Mouse (Mus musculus) NIH3T3 (cell line): ENCODE results near the gene Mlx.

Source experiments
- DNase-seq: peaks from one replicate; pipeline ENCODE4 v3.0.0-alpha.2; 2012; ENCODE audit warnings: low read depth

Gene Mlx

GRCm38 (mm10) chr11:101086756-101087681 lies at the start of gene Mlx:
Gene Mlx, plus strand, starts transcription at chr11:101087277.
- DNase-seq = peak; percentile 95

GRCm38 (mm10) chr11:101037795-101038194 lies 49.3 kb upstream of the Mlx start:
- DNase-seq = no peak

GRCm38 (mm10) chr11:101045826-101046225 lies 41.3 kb upstream of the Mlx start:
- DNase-seq = no peak

DNA sequence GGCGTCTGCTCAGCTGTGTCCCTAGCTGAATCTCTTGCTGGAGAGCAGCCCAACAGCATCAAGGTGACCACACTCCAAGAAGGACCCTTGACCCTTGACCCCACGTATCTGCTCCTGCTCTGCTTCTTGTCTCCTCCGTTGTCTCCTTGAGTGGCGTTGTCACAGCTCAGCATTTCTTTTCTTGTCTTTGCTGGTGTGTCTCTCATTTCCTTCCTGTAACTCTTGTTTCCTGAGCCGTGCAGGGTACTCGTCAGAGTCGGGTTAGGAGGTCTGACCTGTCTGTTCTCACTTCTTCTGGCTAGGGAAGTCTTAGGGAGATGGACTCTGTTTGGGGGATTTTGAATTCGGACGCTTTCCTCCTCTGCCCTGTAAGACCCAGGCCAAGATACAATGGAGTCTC lies 40.6 kb upstream of the Mlx start:
- DNase-seq = no peak

DNA sequence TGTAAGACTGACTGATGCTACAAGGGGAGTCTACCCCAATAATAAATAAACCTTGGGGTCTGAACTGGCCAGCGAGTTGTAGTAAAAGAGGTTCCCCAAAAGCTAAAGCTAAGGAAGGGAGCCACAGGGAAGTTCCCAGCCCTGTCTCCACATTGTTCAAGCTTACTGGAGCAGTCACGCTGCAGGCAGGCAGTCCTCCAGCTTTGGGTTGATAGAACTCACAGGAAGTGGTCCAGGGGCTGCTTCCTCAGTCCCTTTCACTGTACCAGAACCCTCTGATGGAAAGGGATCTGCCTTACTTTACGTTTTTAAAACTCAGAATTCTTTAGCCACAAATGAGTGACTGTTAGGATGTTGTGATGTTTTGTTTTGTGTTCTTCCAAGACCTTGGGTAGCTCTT lies 39.6 kb upstream of the Mlx start:
- no peak for DNase-seq

DNA sequence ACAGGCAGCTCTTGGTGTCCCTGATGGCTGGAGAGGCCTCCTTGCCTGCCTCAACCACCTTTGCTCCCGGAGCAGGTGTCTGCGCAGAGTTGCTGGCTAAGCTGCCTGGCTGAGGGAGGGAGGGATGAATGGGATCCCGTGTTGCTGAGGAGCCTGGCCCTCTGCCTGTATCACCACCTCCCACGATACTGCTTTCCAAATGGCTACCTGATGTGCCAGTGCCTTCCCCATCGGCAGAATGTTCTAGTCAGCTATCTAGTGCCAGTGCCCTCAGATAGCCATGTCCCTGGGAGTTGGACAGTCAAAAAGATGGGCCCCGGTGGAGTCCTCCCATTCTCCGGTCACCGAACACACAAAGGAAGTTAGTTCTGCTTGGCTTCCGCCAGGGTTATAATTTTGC lies 36.7 kb upstream of the Mlx start:
- DNase-seq = no peak

DNA sequence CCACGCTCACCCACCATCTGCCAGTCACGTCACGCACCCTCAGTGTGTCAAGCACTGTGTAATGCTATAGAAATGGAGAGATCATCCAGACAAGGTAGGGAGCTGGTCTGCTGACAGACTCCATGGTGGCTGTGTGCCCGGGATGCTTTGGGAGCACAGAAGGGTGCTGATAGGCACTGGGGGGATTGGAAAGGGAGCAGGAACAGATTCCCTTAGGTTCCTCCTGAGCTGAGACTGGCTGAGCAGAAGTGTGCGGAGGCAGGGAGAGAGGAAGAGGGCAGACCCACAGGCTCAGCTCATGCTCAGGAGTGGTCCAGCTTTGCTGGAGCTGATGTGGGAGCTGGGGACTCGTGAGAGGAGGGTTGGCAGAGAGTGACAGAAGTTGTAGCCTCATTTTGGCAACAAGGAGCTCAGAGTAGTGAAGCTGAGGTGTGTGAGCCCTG lies 36.0 kb upstream of the Mlx start:
- DNase-seq = no peak

DNA sequence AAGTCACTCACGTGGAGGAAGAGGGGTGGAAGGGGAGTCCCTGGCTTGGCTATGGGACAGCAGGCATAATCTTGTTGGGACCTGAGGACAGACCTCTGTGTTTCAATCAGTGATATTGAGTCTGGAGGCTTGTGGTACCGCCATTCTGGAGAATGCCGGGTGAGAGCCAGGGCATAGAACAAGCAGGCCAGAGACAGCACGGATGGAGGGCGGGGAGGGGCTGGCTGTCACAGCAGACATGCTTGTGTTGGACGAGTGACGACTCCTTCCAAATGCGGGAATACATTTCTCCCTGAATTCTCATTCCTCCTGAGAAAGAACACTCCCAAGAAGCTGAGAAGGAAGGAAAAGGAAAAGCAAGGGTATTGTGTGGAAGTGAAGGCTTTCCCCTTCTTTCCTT lies 35.5 kb upstream of the Mlx start:
- no peak for DNase-seq

GRCm38 (mm10) chr11:101052751-101053473 lies 34.2 kb upstream of the Mlx start:
- no peak for DNase-seq

- DNase-seq = peak; percentile 39
These were observed 33.1 kb upstream of the Mlx start for GRCm38 (mm10) chr11:101053974-101054373.

- DNase-seq = no peak
These were observed 31.7 kb upstream of the Mlx start for GRCm38 (mm10) chr11:101055418-101055817.

GRCm38 (mm10) chr11:101056885-101057284 lies 30.2 kb upstream of the Mlx start:
- DNase-seq = peak; percentile 79

- DNase-seq = peak; percentile 93
These were observed 29.2 kb upstream of the Mlx start for GRCm38 (mm10) chr11:101057860-101058259.

GRCm38 (mm10) chr11:101058726-101059125 lies 28.4 kb upstream of the Mlx start:
- DNase-seq = no peak

DNA sequence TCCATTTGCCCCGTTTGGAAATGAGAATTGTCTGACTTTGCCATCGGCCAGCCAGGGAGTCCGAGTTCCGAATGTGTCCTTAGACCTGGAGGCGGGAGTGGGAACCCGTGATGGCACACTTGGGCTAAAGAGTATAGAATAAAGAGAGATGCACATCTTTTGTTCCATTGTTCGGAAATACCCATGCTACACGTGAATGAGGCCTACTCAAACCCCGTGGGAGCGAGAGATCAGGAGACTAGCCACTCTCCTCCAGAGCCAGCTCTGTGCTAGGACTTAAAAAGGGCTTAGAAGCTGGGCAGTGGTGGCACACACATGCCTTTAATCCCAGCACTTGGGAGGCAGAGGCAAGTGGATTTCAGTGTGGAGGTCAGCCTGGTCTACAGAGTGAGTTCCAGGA lies 27.6 kb upstream of the Mlx start:
- no peak for DNase-seq

- DNase-seq = peak; percentile 96
These were observed 27.0 kb upstream of the Mlx start for GRCm38 (mm10) chr11:101060126-101060525.

GRCm38 (mm10) chr11:101061049-101061448 lies 26.0 kb upstream of the Mlx start:
- no peak for DNase-seq

- peak; percentile 62 for DNase-seq
These were observed 24.8 kb upstream of the Mlx start for GRCm38 (mm10) chr11:101062165-101062884.

DNA sequence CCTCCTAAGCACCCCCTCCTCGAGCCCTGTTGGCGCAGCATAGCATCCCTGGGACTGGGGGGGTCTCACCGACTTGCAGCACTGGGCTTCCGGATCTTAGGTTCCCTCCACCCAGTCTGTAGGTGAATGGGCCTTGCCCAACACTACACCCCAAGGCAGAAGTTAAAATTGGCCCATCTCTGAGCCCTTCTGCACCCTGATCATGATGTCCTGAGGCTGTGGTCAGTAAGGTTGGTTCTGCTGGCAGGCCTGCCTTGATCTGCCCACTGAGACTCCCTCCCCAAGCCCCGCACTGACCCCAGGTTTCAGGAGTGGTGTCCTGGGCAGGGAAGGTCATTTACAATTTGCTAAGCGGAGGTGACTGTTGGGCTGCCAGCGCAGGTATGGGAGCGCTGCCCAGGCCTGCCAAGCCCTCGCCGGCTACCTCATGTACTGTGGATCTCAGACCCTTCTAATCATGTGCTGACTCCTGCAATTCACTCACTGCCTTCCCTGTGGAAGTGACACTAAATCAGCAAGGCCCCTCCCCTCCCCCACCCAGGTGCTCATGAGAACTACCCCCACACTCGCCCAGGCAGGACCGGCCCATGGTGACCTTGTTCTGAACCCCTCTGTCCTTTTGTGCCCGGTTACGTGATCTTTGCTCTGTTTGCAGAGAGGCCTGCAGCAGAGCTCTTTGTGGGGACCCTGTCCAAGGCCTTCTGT lies 24.0 kb upstream of the Mlx start:
- DNase-seq = no peak

- peak; percentile 75 for DNase-seq
These were observed 23.3 kb upstream of the Mlx start for GRCm38 (mm10) chr11:101063676-101064327.

- no peak for DNase-seq
These were observed 22.6 kb upstream of the Mlx start for GRCm38 (mm10) chr11:101064462-101064861.
